Mouse (Mus musculus): ENCODE measurements around the gene Nek11.
A peak's percentile ranks its signal among the peaks of the same experiment; 100 is the strongest.

Gene Nek11

GRCm38 (mm10) chr9:105395218-105395627 lies at the start of gene Nek11, which contains the start of gene Aste1:
Gene Nek11 (minus strand): TSS chr9:105395524.
Gene Aste1 (plus strand): TSS chr9:105395392.
- DNase-seq, result peak; percentile 99

- DNase-seq, result no peak
These were observed 13.2 kb upstream of the Nek11 start for GRCm38 (mm10) chr9:105408549-105408948.

- DNase-seq, result no peak
These were observed 604 bp downstream of the Nek11 start for GRCm38 (mm10) chr9:105394720-105395119.

- no peak for DNase-seq
These were observed 4.7 kb downstream of the Nek11 start for GRCm38 (mm10) chr9:105390616-105391015.

GRCm38 (mm10) chr9:105389289-105389688 lies 6.0 kb downstream of the Nek11 start:
- peak; percentile 90 for DNase-seq

- no peak for DNase-seq
These were observed 7.9 kb downstream of the Nek11 start for GRCm38 (mm10) chr9:105387403-105387802.

GRCm38 (mm10) chr9:105379533-105380145 lies 15.7 kb downstream of the Nek11 start:
- peak; percentile 24 for DNase-seq

GRCm38 (mm10) chr9:105377622-105378021 lies 17.7 kb downstream of the Nek11 start:
- peak; percentile 14 for DNase-seq

GRCm38 (mm10) chr9:105376954-105377530 lies 18.3 kb downstream of the Nek11 start:
- peak; percentile 84 for DNase-seq

GRCm38 (mm10) chr9:105376411-105376810 lies 18.9 kb downstream of the Nek11 start:
- peak; percentile 25 for DNase-seq

GRCm38 (mm10) chr9:105374361-105374760 lies 21.0 kb downstream of the Nek11 start:
- DNase-seq, result no peak

- DNase-seq, result no peak
These were observed 26.7 kb downstream of the Nek11 start for GRCm38 (mm10) chr9:105368605-105369004.

GRCm38 (mm10) chr9:105366199-105366598 lies 29.1 kb downstream of the Nek11 start:
- no peak for DNase-seq

GRCm38 (mm10) chr9:105363520-105364231 lies 31.6 kb downstream of the Nek11 start:
- DNase-seq, result no peak

- DNase-seq, result no peak
These were observed 33.1 kb downstream of the Nek11 start for GRCm38 (mm10) chr9:105362181-105362580.

- DNase-seq, result no peak
These were observed 46.3 kb downstream of the Nek11 start for GRCm38 (mm10) chr9:105349034-105349433.

- DNase-seq, result no peak
These were observed 46.9 kb downstream of the Nek11 start for GRCm38 (mm10) chr9:105348242-105349031.

- DNase-seq, result no peak
These were observed 52.2 kb downstream of the Nek11 start for GRCm38 (mm10) chr9:105342994-105343656.

GRCm38 (mm10) chr9:105342565-105342964 lies 52.8 kb downstream of the Nek11 start:
- no peak for DNase-seq

- no peak for DNase-seq
These were observed 62.8 kb downstream of the Nek11 start for GRCm38 (mm10) chr9:105332436-105333016.

GRCm38 (mm10) chr9:105321856-105322255 lies 73.5 kb downstream of the Nek11 start:
- DNase-seq, result peak; percentile 55

GRCm38 (mm10) chr9:105313250-105313649 lies 82.1 kb downstream of the Nek11 start:
- DNase-seq, result no peak

Measured in heart, adult 11 months (tissue).